Mouse (Mus musculus): Measurements from ENCODE around the gene Tex101.

- TF ChIP-seq POLR2A (IDR thresholded peaks at IDR 0.05; ENCODE audit: low read depth, low read length) = no peak
- TF ChIP-seq CTCF (IDR thresholded peaks at IDR 0.05; ENCODE audit: extremely low read depth, insufficient read length, insufficient replicate concordance, low read depth, low read length) = no peak
These were observed 38.2 kb downstream of the Tex101 start for GRCm38 (mm10) chr7:24638026-24638856.

Measured in small intestine, adult 2 months (tissue).